Mouse (Mus musculus): ENCODE results near the gene Vmn1r72. TPM values are rescaled to one million over a fixed set of nuclear protein-coding genes. Genes with fewer than 3 reads are reported as not detected.
"Not testable (repeated sequence)": the region's sequence is repeated elsewhere in the genome, so short reads cannot be mapped to it uniquely, and the experiment has no call there.

The Vmn1r72 gene
- total RNA-seq (2021), result not detected

DNA sequence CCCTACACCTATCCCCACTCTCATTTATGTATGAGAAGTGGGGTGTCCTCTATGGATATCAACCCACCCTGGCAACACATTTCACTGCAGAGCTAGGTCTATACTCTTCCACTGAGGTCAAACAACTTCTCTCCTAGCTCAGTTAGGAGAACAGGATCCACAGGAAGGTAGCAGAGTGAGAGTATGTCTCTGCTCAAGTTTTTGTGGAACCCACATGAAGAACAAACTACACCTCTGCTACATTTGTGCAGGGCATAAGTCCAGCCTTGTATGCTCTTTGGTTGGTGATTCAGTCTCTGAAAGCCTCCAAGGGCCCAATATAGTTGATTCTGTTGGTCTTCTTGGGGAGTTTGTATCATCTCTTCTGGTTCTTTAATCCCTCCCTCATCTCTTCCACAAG lies at the start of gene Vmn1r72:
TSS of gene Vmn1r72 (minus strand) at position 101 of the 400 bp plus-strand sequence.
- not testable (repeated sequence) for DNase-seq

DNA sequence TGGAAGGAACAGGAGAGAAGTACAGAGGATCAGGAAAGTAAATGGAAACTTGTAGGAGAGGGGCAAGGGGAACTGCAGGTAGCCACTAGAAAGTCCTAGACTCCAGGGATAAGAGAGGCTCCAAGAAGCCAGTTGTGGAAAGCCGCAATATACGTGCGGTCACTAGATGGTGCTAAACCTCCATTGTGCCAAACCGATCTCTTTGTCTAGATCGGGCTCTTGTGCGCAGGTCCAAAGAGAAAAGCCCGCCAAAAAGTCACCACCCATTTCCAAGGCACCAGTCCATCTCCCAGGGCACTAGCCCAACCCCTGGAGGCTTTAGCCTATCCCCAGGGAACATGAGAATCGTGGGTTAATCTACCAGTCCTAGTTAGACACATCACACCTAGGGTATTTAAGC lies 62.9 kb downstream of the Vmn1r72 start:
- DNase-seq, result not testable (repeated sequence)

Other genes with a start within 250 kb of the Vmn1r72 start
- not detected for gene Zscan4-ps2, start 165.8 kb downstream of the Vmn1r72 start, total RNA-seq (2021)
- gene Zscan4-ps3, start 70.8 kb downstream of the Vmn1r72 start, total RNA-seq (2021), result not detected
- not detected for gene Vmn1r73, start 50.1 kb upstream of the Vmn1r72 start, total RNA-seq (2021)
- not detected for gene Vmn1r74, start 153.8 kb upstream of the Vmn1r72 start, total RNA-seq (2021)
- not detected for gene Vmn1r75, start 194.5 kb upstream of the Vmn1r72 start, total RNA-seq (2021)

Measured in layer of hippocampus, postnatal 36 days (tissue).